Mouse (Mus musculus) midbrain, postnatal 0 days (tissue): Measurements from ENCODE around the gene Sgf29. TPM values are rescaled to one million over a fixed set of nuclear protein-coding genes. Genes with fewer than 3 reads are reported as not detected.
A peak's percentile ranks its signal among the peaks of the same experiment; 100 is the strongest.

Experiments used
- ATAC-seq: fragments of 200-750 bp; cut with Nextera tagmentation; 2 replicates; pipeline ENCODE4 v1.8.0; 2017; ENCODE audit warnings: moderate number of reproducible peaks, mild to moderate bottlenecking, moderate TSS enrichment, moderate library complexity; ENCODE audit not compliant: low FRiP score
- DNase-seq: peaks from one replicate; pipeline ENCODE4 v3.0.0-alpha.2; 2015; ENCODE audit warnings: low spot score
- H3K27ac ChIP-seq: fragments of 300-500 bp; sonication (generic); 2 replicates; pipeline ENCODE4 v1.5.1; 2014; ENCODE audit warnings: low read depth, mild to moderate bottlenecking, low read length, mixed read lengths
- H3K27me3 ChIP-seq: fragments of 300-500 bp; sonication (generic); 2 replicates; pipeline ENCODE4 v1.6.1; 2014; ENCODE audit warnings: low read length, control low read depth, mixed read lengths; ENCODE audit not compliant: insufficient read depth
- H3K36me3 ChIP-seq: fragments of 300-500 bp; sonication (generic); 2 replicates; pipeline ENCODE4 v1.6.1; 2014; ENCODE audit warnings: low read length, control low read depth, mixed read lengths; ENCODE audit not compliant: insufficient read depth
- H3K4me1 ChIP-seq: fragments of 300-500 bp; sonication (generic); 2 replicates; pipeline ENCODE4 v1.6.1; 2014; ENCODE audit warnings: mild to moderate bottlenecking, control low read depth, antibody characterized with exemption, low read length, mixed read lengths; ENCODE audit not compliant: insufficient read depth
- H3K4me2 ChIP-seq: fragments of 300-500 bp; sonication (generic); 2 replicates; pipeline ENCODE4 v1.6.1; 2014; ENCODE audit warnings: low read depth, mild to moderate bottlenecking, low read length, mixed read lengths; ENCODE audit not compliant: poor library complexity, severe bottlenecking
- H3K4me3 ChIP-seq: fragments of 300-500 bp; sonication (generic); 2 replicates; pipeline ENCODE4 v1.5.1; 2014; ENCODE audit warnings: low read depth, mild to moderate bottlenecking, low read length, moderate library complexity
- H3K9ac ChIP-seq: fragments of 300-500 bp; sonication (generic); replicated peaks from 2 replicates; pipeline ENCODE4 v1.6.1; 2014; ENCODE audit warnings: mild to moderate bottlenecking, low read length, moderate library complexity, mixed read lengths; ENCODE audit not compliant: poor library complexity, severe bottlenecking
- H3K9me3 ChIP-seq: fragments of 300-500 bp; sonication (generic); 2 replicates; pipeline ENCODE4 v1.6.1; 2016; ENCODE audit warnings: low read length, control low read depth
- CTCF ChIP-seq: IDR thresholded peaks from 2 replicates; pipeline ENCODE4 v1.5.1; 2016; ENCODE audit warnings: antibody characterized with exemption, mild to moderate bottlenecking
- WGBS: fragments of 180-500 bp; shearing (Covaris S2); extraction: QIAGEN DNeasy Blood & Tissue Kit; methylation state at CpG from one replicate; pipeline ENCODE4 v1.1.7; 2014; 5-methylcytosine and 5-hydroxymethylcytosine counted together
- polyA plus RNA-seq: library from polyadenylated mRNA; unstranded; fragments of >200 nt; fragmentation: Nextera tagmentation; extraction: Ambion mirVana; gene quantifications from 2 replicates; pipeline ENCODE4 v1.2.1, GENCODE M21; 2015
- total RNA-seq: library from RNA; depleted of rRNA; stranded (reverse); fragments of >200 nt; gene quantifications from 2 replicates; pipeline ENCODE4 v1.2.3, GENCODE M21; 2014

The Sgf29 gene
- total and polyA plus RNA-seq, 2 experiments from 2014 or later: 44.4 to 48.0 TPM

DNA sequence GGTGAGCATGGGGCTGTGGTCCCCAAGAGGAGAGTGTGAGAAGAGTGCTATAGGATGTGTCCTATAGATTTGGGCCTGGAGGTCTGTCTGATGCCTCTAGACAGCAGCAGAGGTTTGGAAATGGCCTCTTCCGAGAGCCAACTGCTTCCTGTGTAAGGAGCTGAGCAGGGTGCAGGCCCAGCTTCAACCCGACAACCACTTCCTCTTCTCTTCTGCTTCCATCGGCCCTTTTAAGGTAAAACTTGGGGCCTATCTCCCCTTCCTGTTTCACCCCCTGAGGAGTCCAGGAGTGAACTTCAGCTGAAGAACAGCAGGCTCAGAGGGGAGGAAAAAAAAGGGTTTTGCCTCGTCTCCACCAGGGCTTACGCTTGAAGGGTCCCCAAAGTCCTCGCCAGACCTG lies 53.2 kb downstream of the Sgf29 start:
- no peak for ATAC-seq
- Histone ChIP-seq H3K4me1 (peaks cover 17% of the 10 kb centered on the region), H3K4me2 (peak overlapping the region; percentile 75), H3K9ac (peak overlapping the region; percentile 34; the same call in 1 of the 2 replicates), H3K27ac (no peak overlapping the region), H3K9me3 (no peaks in the 10 kb centered on the region), H3K27me3 (no peaks in the 10 kb centered on the region), H3K4me3 (no peak overlapping the region), H3K36me3 (peaks cover 16% of the 10 kb centered on the region)
- no peak for DNase-seq
- no peak for TF ChIP-seq CTCF
- 88% methylated on average over 6 of the region's 6 CpGs for whole genome bisulfite sequencing

DNA sequence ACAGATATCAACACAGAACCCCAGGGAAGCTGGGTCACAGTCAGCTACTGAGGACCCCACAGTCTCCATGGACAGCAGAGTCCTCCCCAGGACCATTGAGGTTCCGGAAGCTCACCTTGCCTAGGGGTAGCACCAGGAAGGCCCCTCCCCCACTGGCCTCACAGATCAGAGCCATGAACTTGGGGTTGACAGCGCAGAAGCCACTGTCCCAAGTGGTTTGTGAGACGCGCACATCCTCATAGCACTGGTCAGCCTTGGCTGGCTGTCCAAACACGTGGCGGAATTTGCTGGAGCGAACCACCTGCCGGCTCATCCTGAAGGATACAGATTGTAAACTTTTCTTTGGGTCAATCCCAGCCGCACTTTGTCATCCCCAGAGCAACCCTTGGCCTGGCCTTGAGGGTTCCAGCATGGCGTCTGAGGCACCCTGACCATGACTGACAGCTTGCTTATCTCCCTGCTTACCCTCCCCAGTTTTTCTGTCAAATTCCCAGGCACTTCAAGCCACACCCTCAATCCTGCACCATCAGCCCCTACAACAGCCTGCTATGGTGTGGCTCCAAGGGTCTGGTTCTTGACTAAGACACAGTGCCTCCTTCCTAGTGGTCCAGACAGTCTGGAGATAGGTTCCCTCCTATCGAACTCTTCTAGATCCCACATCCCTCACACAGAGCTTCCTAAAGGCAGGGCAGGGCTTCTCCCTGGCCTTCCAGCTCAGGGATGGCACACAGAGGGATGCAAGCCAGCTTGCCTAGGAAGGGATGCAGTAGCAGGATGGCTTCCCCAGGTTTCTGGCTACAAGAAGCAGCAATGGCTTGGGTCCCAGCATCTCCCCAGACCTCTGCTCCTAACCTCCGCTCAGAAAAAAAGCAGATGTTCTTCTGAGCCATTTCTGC lies 54.0 kb downstream of the Sgf29 start:
- H3K27me3 ChIP-seq: no peaks in the 10 kb centered on the region
- H3K9me3 ChIP-seq: no peaks in the 10 kb centered on the region
- 81% methylated on average over 12 of the region's 12 CpGs for WGBS
- no peak for TF ChIP-seq CTCF
- DNase-seq (no peak), ATAC-seq (no peak)
- peak overlapping the region; percentile 75 for H3K4me2 ChIP-seq
- H3K27ac ChIP-seq: peak overlapping the region; percentile 74
- peaks cover 17% of the 10 kb centered on the region for H3K4me1 ChIP-seq
- peak overlapping the region; percentile 56 for H3K4me3 ChIP-seq
- peaks cover 16% of the 10 kb centered on the region for H3K36me3 ChIP-seq
- peak overlapping the region; percentile 80 for H3K9ac ChIP-seq

DNA sequence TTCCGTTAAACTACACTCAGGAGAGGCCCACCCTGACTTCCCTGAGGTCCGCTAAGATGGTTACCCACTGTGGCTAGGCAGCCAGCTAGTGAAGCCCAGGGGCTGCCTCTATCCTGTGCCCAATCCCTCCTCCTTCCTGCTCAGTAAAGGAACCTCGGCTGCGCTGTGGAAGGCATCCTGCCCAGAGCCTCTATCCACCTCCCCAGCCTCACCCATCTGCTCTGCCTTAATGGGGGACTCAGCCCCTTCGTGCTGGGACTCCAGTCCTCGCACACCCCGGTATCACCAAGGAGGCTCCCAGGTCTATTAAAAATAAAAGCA lies 54.6 kb downstream of the Sgf29 start:
- no peak for TF ChIP-seq CTCF
- Histone ChIP-seq H3K4me2 (peak overlapping the region; percentile 75), H3K27ac (peak overlapping the region; percentile 74), H3K27me3 (no peaks in the 10 kb centered on the region), H3K4me3 (peak overlapping the region; percentile 56), H3K36me3 (peaks cover 14% of the 10 kb centered on the region), H3K9me3 (no peaks in the 10 kb centered on the region), H3K4me1 (peaks cover 17% of the 10 kb centered on the region), H3K9ac (peak overlapping the region; percentile 80)
- ATAC-seq (no peak), DNase-seq (no peak)
- 7% methylated on average over 7 of the region's 7 CpGs for WGBS

DNA sequence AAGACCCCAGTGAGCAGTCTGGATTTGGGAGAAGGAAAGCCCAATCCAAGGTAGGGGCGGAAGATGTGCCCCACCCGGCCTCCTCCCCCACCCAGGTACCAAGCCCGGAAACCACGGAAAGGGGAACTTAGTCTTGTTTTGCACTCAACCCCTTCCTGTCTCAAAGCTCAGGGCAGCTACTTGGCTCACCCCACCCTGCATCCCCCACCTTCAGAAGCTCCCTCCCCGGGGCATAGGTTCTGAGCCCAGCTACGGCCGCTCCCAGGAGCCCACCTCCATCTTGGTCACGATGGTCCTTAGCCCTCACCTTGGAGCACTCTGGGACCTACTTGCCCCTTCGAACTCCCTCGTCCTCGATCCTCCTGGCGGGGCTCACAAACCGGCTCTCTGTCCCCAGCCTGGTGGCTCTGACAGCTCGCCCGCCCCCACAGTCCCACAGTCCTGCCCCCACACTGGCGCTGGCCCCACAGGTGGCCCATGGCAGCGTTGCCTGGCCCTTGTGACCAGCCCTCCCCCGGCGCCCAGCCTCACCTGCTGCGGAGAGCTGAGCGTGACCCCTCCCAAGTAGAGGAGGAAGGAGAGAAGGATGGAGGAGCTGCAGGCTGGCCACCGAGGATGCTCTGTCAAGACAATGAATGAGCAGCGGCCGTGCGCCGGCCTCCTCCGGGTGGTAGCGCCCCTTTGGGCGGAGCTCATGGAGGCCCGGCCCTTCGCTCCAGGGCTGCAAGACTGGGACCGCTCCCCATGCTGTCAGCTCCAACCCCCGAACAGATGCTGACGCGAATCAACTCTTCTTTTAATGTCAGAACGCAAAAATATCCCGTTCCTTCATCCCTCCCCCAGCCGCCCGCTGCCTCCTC lies 55.2 kb downstream of the Sgf29 start:
- peaks cover 17% of the 10 kb centered on the region for H3K4me1 ChIP-seq
- no peak; the same call in 1 of the 2 replicates for TF ChIP-seq CTCF
- peak overlapping the region; percentile 74 for H3K27ac ChIP-seq
- WGBS: 3% methylated on average over 35 of the region's 39 CpGs
- H3K4me3 ChIP-seq: peak overlapping the region; percentile 56
- peak overlapping the region; percentile 75 for H3K4me2 ChIP-seq
- ATAC-seq (peak; percentile 84), DNase-seq (peak; percentile 88)
- peaks cover 12% of the 10 kb centered on the region for H3K36me3 ChIP-seq
- peak overlapping the region; percentile 80 for H3K9ac ChIP-seq
- no peaks in the 10 kb centered on the region for H3K27me3 ChIP-seq
- no peaks in the 10 kb centered on the region for H3K9me3 ChIP-seq

DNA sequence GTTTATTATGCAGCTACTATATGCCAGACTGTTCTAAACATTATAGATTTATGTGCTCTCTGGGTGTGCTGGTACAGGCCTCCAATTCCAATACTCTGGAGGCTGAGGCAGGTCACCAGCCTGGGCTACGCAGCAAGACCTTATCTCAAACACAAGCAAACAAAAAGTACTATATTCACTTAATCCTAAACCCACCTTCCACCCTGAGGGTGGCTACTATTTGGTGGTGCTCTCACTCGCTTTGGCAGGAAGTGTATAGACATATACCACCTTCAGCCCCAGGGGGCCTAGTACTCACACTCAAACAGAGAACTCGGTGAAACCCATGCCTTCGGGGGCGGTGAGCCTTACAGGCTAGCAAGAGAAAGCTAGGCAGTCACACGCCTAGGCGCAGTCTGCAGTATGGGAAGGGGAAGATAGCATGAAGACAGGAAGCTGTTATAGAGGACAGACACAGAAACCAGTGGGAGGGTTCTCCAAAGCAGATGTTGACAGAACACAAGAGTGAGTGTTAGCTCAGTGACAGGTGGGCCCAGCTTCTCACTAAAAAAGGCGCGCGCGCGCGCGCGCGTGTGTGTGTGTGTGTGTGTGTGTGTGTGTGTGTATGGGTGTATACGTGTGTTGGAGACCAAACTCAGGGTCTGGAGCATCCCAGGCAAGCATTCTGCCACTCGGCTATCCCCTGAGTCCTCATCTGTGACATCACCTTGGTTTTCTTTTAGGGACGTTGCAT lies 58.5 kb downstream of the Sgf29 start, which contains the start of gene Coro1a:
TSS of gene Coro1a (minus strand) at position 346 of the 733 bp plus-strand sequence.
- TF ChIP-seq CTCF: no peak
- Histone ChIP-seq H3K9ac (no peak within 1 kb of the TSS), H3K4me3 (no peak within 1 kb of the TSS), H3K27ac (no peak within 1 kb of the TSS), H3K4me1 (peaks cover 6% of the 10 kb centered on the region; the same call in 1 of the 2 replicates), H3K27me3 (no peaks in the 10 kb centered on the region), H3K36me3 (no peaks in the 10 kb centered on the region), H3K9me3 (no peaks in the 10 kb centered on the region), H3K4me2 (no peak within 1 kb of the TSS)
- ATAC-seq (no peak), DNase-seq (no peak)
- WGBS: 90% methylated on average over 19 of the region's 19 CpGs
